Mouse (Mus musculus) heart, adult 8-10 months (tissue): ENCODE data around the gene Supt5. TPM values are rescaled to one million over a fixed set of nuclear protein-coding genes. Genes with fewer than 3 reads are reported as not detected.
A peak's percentile ranks its signal among the peaks of the same experiment; 100 is the strongest.
"Not testable (repeated sequence)": the region's sequence is repeated elsewhere in the genome, so short reads cannot be mapped to it uniquely, and the experiment has no call there.

Source experiments
- DNase-seq: peaks from one replicate; pipeline ENCODE4 v3.0.0; 2022; ENCODE audit warnings: low spot score
- total RNA-seq, 4 experiments: library from RNA; stranded (reverse); gene quantifications; 2 replicates each; pipeline ENCODE4 v1.2.4; 2022

The Supt5 gene
- total RNA-seq, result 10 to 100 TPM; 56.0 to 63.2 (median 57.6) TPM

DNA sequence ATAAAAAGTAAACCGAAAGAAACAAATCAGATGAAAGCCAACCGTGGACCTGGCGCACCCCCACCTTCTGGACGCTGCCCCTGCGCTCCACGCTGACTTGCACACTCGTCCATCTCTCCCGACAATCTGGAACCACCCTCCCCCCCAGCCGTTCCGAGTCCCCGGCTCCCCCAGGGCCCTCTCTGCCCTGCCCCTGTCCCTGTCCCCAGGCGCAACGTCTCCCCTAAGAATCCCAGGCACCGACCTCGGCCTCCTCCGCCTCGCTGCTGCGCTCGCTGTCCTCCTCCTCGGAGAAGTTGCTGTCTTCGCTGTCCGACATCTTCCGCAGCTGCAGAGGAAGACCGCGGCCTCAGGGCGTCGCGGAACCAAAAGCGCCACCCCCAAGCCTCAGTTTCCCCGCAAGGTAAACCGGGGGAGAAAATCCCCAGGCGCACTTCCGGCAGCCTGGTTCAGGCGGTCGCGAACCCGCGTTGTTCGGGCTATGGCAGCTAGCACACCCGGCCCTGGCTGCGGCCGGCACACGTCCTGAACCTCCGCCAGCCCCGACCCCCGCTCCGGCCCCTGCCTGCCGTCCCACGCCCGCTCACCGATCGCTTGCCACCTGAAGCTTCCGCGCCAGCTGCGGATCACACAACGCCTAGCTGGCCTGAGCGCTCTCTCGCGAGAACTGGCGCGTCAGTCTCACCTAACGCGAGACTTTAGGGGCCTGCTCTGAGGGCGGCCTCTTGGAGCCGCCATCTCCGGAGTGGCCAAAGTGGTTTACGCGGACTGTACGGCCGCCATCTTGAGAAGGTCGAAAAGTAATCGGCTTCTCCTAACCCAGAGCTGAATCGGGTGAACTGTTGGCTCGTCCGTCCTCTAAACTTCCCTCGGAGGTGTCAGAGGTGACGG, at the start of gene Supt5:
TSS of gene Supt5 (minus strand) at position 639 of the 891 bp plus-strand sequence.
- DNase-seq, result peak; percentile 97

DNA sequence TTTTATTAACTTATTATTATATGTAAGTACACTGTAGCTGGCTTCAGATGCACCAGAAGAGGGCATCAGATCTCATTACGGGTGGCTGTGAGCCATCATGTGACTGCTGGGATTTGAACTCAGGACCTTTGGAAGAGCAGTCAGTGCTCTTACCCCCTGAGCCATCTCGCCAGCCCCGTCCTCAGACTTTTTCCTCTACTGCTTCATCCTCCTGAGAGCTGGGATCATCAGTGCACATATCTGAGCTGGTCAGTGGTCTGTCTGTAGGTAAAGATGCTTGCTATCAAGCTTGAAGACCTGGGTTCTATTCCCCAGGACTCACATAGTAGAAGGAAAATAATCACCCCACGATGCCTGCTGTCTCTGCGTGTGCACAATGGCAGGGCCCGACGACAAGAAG, 48.8 kb upstream of the Supt5 start:
- not testable (repeated sequence) for DNase-seq

DNA sequence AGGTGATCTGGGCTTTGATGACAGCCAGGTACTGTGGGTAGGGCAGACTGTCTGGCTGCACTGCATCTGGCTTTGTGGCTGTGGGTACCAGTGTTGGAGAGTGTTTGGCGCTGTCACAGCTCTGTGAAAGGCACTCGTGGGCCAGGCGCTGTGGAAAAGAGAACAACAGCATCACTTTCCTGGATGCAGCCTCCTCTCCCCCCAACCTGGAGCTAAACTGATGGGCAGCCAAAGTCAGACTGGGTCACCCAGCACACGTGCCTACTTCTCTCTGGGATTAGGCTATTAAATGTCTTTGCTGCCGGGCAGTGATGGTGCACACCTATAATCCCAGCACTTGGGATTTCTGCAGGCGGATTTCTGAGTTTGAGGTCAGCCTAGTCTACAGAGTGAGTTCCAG, 48.3 kb upstream of the Supt5 start:
- not testable (repeated sequence) for DNase-seq

DNA sequence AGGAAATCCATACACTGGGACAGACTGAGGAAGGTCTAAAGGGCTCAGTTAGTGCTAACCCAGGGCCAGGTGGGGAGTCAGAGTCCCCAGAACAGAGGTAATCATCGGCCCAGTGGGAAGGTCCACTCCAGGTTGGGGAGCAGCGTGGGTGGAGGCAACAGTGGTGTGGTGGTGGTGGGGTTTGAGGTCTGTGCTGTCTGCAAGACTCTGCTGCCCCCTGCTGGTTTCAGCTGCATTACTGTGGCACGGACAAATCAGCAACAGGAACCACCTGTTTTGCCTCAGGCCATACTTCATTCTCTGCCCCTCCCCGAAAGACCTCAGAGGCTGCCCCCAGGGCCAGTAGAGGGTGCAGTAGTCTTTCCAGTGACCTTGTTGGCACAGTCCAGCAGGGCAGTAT, 47.9 kb upstream of the Supt5 start:
- peak; percentile 84 for DNase-seq

DNA sequence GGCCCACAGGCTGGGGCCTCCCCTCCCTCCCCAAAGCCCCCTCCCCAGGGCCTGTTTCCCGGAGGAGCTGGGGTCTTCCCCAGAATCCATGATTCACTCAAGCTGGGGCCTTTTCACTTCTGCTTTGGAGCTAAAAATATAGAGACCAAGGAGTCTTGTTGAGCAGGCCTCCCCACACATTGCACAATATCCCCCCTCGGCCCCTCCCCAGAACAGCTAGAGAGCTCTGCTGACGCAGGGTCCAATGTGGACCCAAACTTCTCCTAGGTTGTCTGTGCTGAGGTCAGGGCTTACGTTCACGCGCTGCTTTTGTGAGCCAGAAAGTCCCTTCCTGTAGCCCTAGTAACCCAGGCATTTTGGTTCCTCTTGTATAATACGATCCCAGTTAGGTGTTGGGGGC, 47.5 kb upstream of the Supt5 start:
- peak; percentile 58 for DNase-seq

DNA sequence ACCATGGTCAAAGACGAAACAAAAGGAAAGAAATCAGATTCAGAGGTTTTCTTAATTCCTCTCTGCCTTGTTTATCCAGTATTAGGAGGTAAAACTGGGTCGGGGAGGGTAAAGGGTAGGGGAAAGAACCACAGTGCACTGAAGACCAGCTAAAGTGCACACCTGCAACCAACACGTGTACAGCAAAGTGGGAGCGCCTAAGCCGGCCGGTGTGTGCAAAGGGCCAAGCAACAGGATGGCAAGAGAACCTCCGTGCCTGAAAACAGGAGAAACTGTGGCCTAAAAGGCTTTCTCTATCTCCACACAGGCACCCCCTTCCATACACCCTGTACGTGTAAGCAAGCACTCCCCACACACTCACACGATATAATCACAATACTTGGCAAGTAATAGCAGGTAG, 46.6 kb upstream of the Supt5 start:
- DNase-seq, result no peak

DNA sequence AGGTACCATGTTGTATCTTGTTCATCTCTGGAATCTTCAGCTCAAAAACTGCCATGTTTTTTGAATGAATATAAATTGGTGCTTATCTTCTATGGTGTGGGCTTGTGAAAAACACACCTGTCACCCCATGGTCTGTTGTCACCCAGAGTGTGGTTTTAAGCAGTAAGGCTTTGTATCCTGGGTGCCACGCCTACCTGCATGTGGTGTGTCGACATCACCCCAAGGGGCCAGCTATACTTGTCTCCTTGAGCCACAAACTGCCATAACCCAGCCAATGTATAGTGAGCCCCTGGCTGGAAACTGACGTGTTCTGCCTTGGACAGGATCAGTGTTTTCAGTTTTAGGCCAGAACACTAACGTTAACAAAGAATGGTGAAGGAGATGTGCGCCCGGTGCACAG, 45.6 kb upstream of the Supt5 start:
- DNase-seq, result no peak

DNA sequence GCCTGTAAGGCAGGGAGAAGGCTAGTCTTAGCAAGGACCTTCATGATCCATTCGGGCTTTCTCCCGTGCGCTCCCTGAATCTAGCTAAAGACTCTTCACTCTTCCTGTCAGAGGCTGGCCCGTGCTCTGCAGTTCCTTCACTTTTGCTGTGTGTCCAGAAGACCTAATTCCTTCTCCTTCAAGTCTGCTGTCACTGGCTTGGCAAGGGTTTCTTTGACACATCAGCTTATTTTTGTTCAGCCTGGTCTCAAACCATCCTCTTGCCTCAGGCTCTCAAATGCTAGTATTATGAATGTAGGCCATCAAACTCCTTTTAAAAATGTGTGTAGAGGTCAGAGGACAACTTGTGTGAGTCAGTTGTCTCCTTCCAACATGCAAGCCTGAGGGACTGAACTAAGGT, 45.1 kb upstream of the Supt5 start:
- no peak for DNase-seq

DNA sequence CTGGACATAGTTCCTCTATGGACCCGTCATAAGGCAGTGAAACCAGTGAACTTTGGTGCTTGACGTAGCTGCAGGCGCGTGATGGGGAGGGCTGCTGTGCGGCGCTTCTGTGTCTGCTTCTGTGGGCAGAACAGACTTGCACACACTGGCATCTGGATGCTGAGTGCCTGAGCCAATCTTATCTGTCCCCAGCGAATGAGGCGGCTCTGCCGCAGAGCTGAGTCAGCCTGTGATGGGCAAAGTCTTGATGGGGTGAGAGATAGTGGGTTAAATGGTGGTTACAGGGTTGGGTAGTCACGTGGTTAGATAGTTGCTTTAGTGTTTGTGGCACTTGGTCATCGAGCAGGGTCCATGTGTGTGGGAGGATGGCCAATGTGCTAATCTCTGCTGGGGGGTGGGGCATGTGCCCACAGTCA, 44.4 kb upstream of the Supt5 start:
- peak; percentile 66 for DNase-seq

DNA sequence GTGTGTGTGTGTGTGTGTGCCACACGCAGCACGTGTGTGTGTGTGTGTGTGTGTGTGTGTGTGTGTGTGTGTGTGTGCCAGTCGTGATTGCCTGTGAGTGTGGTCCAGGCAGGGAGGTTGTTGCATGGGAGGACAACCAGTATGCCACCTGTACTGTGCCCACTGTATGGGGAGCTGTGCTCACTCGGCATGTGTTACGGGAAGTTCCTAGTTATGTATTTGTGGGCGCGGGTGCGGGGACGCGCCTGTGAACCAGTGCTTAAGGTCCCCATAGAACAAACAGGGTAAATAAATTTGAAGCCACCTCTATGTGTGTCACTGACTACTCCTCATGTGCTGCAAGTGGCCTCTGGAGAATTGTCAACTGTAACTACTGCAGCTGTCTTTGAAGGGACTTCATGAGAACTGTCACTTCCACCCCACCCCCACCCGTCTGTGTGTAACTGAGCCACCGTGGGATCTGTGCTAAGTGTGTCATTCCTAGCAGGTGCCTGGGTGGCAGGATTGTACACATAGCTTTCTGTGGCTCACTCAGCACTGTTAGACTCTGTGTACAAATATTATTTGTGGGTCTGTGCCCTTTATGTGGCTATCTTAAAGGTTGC, 43.9 kb upstream of the Supt5 start:
- DNase-seq, result peak; percentile 26

DNA sequence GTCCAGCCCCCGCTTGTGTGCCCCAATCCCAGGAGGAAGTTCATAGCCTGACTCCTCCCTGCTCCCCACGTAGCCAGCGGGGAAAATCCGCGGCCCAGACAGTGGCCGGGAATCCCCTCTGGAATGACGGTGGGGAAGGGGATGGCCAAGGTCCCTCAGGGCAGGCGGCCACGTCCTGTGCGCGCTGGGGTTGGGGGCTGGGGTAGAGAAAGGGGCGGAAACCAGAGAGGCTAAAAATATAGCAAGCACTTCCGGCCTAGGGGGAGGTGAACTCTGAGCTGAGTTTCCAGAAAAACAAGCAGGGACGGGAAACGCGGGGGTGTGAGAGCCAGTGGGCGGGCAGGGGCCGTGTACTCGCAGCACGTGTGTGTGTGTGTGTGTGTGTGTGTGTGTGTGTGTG, 43.4 kb upstream of the Supt5 start:
- DNase-seq, result peak; percentile 94

DNA sequence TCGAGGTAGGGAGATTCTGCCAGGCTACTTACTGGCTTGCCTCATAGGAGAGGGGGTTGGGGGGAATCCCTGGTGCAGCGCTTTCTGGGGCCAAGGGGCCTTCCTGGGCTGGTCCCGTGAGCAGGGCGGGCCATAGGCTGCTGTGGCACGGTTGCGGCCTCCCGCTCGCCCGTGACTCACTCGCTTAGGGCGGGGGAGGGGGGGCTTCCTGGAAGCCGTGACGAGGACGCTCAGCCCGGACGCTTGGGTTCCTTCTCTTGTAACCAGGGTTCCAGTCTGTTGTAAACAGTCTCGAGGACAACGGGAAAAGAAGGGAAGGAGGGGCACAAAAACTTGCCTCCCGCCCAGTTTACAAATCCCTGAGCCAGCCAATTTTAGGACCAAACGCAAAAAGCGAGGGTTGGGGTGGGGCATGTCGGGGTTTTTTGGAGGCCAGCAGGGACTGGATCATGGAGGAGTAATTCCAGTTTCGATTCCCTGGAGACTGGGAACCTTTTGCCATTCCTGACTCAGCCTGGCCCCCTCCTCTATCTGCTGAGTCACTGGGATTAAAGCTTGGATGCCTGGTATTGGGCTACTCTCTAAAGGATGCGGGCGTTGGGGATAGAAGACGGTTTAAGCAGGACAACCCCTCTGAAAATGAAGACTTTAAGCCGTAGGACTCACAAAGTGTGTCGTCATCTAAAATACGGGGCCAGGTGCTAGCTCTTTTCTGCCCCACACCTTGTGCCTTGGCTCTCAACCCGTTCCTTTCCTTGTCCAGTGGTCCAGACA, 42.7 kb upstream of the Supt5 start:
- DNase-seq, result peak; percentile 92

DNA sequence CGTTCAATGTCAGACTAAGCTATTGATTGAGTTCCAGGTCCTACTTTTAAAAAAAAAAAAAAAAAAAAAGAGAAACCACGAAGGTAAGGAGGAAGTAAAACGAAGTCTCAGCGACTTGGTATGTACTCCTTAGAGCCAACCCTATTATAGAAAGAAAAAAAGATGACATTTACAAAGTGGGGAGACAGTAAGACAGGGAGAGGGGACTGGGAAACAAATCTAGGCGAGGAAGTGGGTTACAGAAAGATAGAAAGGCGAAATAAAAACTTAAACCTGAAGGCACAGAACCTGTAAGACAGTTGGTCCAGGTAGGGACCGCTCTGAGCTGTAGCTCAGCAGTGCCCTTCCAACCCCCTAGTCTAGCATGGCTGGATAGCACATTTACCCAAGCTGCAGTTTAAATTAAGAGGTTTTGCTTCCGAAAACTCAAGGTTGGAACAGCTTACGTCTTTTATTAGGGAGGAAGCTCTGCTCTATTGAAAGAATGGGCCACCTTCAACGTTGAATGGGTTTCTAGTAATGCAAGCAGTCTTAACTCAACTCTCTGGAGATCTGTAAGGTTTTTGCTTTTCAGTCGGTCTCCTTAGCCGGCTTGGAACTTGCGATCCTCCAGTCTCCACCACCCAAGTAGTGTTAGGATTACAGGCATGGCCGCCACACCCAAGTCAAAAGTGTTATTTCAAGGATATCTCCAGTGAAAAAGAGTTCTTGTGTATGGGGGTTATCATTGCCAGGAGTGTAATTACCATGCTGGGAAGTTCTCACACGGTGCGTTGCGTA, 41.9 kb upstream of the Supt5 start, which contains the start of gene Zfp36:
TSS of gene Zfp36 (minus strand) at position 17 of the 780 bp plus-strand sequence.
- no peak for DNase-seq

DNA sequence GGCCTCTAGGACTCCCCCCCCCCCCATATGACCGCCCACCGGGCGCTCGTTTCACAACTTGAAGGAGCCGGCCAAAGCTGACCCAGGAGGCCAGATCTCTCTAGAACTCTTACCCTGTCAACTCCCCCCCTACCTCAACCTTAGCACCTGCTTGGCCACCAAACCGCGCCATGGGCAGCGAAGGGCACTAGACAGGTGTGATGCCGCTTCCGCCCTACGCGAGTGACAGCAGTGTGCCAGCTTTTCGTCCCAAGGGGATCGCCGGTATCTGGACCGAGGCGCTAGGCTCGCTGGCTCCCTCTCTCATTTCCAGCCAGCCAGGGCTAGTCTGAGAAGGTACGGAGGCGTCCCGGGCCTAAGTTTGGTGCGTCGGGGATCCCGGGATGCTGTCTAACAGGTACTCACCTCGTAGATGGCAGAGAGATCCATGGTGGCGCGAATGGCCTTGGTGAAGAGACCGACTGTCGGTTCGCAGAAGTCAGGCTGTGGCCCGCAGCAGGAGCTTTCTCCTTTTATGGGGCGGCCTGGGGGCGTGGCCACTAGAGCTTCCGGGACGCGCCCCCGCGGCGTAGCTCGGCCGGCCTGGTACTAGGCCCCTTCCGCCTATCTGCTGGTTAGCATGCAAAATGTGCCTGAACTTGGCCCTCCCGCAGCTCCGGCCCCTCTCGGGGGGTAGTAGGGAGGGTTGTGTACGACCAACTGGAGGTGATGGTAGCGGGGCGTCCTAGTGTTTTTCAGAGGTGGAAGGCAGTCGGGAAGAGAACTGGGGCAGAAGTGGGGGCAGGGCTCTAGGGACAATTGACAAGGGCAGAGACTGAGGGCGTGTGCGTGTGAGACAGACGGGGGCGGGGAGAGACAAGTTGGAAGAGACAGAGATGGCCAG, 40.5 kb upstream of the Supt5 start:
- peak; percentile 96 for DNase-seq

DNA sequence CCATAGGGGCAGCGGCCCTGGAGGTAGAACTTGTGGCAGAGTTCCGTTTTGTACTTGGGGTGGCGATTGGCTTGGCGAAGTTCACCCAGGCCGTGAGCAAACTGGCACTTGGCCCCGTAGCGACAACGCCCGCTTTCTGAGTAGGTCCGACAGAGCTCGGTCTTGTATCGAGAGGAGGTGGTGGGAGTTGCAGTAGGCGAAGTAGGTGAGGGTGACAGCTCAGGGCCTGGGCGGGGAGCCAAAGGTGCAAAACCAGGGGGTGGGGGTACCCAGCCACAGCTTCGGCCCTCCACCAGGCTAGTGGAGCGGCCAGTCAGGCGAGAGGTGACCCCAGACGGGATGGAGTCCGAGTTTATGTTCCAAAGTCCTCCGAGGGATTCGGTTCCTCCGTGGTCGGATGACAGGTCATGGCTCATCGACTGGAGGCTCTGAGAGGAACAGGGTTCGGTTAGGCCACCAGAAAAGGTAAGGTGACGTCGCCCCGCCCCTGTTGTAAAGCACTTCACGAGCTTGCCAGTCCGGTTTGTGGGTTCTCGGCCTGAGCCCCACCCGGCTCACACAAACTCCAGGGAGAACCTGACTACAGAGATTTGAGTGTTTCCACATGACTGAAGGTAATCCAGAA, 39.6 kb upstream of the Supt5 start:
- peak; percentile 65 for DNase-seq

DNA sequence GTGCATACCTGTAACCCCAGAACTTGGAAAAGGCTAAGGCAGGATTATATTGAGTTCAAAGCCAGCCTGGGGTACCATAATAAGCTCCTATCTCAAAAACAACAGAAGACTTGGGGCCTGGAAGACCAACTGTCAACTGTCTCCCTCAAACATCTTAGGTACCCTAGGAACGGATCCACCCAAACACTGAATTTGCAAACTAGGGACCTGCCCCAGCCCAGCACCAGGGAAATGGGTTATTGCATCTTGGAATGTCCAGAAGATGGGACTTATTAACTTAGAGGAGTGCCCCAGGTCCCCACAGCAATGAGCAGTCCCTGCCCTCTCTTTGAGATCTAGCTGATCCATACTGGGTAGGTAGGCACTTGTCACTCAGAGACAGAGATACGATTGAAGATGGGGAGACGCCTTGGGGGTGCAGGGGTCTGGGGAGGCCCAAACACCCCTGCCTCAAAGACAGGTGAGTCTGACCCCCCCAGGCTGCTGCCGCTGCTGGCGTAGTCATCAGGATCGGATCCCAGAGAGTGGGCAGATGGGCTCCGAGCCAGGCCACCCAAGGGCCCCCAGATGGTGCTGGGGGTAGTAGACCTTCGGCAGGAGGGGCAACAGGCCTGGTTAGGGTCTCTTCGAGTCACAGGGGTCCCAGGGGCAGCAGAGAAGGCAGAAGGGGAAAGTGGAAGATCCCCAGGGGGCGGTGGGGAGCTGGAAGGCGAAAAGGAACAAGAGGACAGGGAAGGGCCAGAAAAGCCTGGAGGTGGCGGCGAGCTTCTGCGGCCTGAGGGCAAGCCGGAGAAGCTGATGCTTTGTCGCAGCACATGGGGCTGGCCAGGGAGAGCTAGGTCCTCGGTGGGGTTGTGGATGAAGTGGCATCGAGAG, 38.9 kb upstream of the Supt5 start:
- peak; percentile 46 for DNase-seq

DNA sequence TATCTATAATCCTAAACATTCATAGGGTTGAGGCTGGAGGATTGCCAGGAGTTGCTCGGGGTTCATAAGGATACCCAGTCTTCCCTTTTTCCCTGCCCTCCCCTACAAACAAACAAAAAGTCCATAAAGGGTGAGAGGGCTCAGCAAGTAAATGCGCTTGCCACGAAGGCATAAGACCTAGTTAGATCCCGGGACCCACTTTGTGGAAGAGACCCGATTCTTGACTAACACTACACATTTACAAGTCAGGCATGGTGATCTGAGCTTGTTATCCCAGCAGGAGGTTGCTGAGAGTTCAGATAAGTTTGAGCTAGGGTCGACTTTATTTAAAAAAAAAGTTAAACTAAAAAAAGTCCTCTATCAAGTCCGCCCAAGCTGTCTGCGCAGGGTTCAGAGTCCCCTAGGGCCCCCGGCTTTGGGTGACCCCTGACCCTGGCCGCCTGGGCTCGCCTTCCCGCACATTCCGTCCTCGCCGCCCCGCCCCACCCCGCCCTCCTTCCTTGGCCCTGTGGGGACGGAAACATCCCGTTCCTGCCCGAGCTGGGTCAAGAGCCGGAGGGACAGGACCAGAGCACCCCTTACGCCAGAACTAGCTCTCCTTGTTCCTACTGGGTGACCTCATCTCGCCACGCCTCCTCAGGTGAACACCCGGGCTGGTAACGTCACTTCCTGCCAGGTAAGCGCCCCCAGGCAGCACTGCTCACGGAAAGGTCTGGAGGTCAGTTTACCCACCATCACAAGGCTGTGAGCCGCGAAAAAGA, 37.6 kb upstream of the Supt5 start:
- peak; percentile 92 for DNase-seq
